Comparison of ENCODE assay signal across 7 mouse cellular contexts in genomic region chr11:56593435-56593834, GRCm38 (mm10).
DNase-seq lines count a peak whose midpoint lies in the region; ATAC-seq and TF ChIP-seq lines count a peak whose summit lies in the region.
"Not testable (repeated sequence)": the region's sequence is repeated elsewhere in the genome, so short reads cannot be mapped to it uniquely, and the experiment has no call there.

No protein-coding gene starts in this region.

- TF ChIP-seq CTCF in heart, postnatal 0 days (IDR thresholded peaks at IDR 0.05; ENCODE audit: low read depth); midbrain, postnatal 0 days (IDR thresholded peaks at IDR 0.05): not testable (repeated sequence)

- TF ChIP-seq EP300 in heart, postnatal 0 days (IDR thresholded peaks at IDR 0.05; ENCODE audit: low read depth) = not testable (repeated sequence)

- WGBS in embryonic facial prominence, embryonic 14.5 days = 75% methylated on average over 3 of the region's 6 CpGs
- WGBS in forebrain, embryonic 15.5 days = 75% methylated on average over 3 of the region's 6 CpGs
- 75% methylated on average over 2 of the region's 6 CpGs for WGBS in heart, postnatal 0 days
- 77% methylated on average over 2 of the region's 6 CpGs for WGBS in kidney, embryonic 16.5 days
- WGBS in limb, embryonic 15.5 days = 84% methylated on average over 3 of the region's 6 CpGs
- WGBS in midbrain, postnatal 0 days = 78% methylated on average over 2 of the region's 6 CpGs
- WGBS in stomach, embryonic 14.5 days = 82% methylated on average over 3 of the region's 6 CpGs

- DNase-seq in embryonic facial prominence, embryonic 14.5 days (ENCODE audit: low spot score); heart, postnatal 0 days (ENCODE audit: low spot score); midbrain, postnatal 0 days (ENCODE audit: low spot score): not testable (repeated sequence)

- H3K27me3 ChIP-seq in embryonic facial prominence, embryonic 14.5 days (replicated peaks; ENCODE audit: control insufficient read depth, insufficient read depth, low read length); forebrain, embryonic 15.5 days; heart, postnatal 0 days (ENCODE audit: control insufficient read depth, insufficient read depth, low read length); kidney, embryonic 16.5 days (ENCODE audit: insufficient read depth, low read length); limb, embryonic 15.5 days; midbrain, postnatal 0 days (ENCODE audit: insufficient read depth, low read length); stomach, embryonic 14.5 days (ENCODE audit: control insufficient read depth, insufficient read depth, low read length): not testable (repeated sequence)

- ATAC-seq in embryonic facial prominence, embryonic 14.5 days (ENCODE audit: low read depth) = peak; percentile 57; the same call in 1 of the 2 replicates
- 0 out of 2 replicates have a peak, but pooled peaks have one; percentile 57 for ATAC-seq in forebrain, embryonic 15.5 days (replicated peaks)
- ATAC-seq in heart, postnatal 0 days (ENCODE audit: insufficient read depth, low read depth) = peak; percentile 36; the same call in 1 of the 2 replicates
- peak; percentile 73; the same call in 1 of the 2 replicates for ATAC-seq in kidney, embryonic 16.5 days (ENCODE audit: low FRiP score, low TSS enrichment)
- ATAC-seq in limb, embryonic 15.5 days (ENCODE audit: insufficient number of reproducible peaks, low FRiP score, low TSS enrichment, low read depth) = peak; percentile 82; the same call in 1 of the 2 replicates
- ATAC-seq in midbrain, postnatal 0 days (ENCODE audit: low FRiP score) = peak; percentile 66; the same call in 1 of the 2 replicates
- ATAC-seq in stomach, embryonic 14.5 days (ENCODE audit: insufficient number of reproducible peaks, insufficient read depth, low FRiP score, low read depth) = peak; percentile 77

- not testable (repeated sequence) for H3K4me2 ChIP-seq in embryonic facial prominence, embryonic 14.5 days (ENCODE audit: low read depth, low read length); forebrain, embryonic 15.5 days (replicated peaks); heart, postnatal 0 days (ENCODE audit: low read depth, low read length); kidney, embryonic 16.5 days (replicated peaks; ENCODE audit: low read depth, low read length); limb, embryonic 15.5 days; midbrain, postnatal 0 days (ENCODE audit: low read depth, low read length, poor library complexity, severe bottlenecking); stomach, embryonic 14.5 days (replicated peaks; ENCODE audit: low read depth, low read length)

- not testable (repeated sequence) for H3K9me3 ChIP-seq in embryonic facial prominence, embryonic 14.5 days (ENCODE audit: control insufficient read depth, low read length); forebrain, embryonic 15.5 days; heart, postnatal 0 days (replicated peaks; ENCODE audit: control insufficient read depth, low read length); kidney, embryonic 16.5 days (ENCODE audit: low read length); limb, embryonic 15.5 days; midbrain, postnatal 0 days (ENCODE audit: low read length); stomach, embryonic 14.5 days (ENCODE audit: control insufficient read depth, low read depth, low read length)

- not testable (repeated sequence) for H3K4me3 ChIP-seq in embryonic facial prominence, embryonic 14.5 days (ENCODE audit: low read depth, low read length); forebrain, embryonic 15.5 days; heart, postnatal 0 days (ENCODE audit: low read depth, low read length); kidney, embryonic 16.5 days (ENCODE audit: low read length); limb, embryonic 15.5 days; midbrain, postnatal 0 days (ENCODE audit: low read depth, low read length); stomach, embryonic 14.5 days (ENCODE audit: low read depth, low read length)

- not testable (repeated sequence) for H3K4me1 ChIP-seq in embryonic facial prominence, embryonic 14.5 days (ENCODE audit: control insufficient read depth, insufficient read depth, low read length); forebrain, embryonic 15.5 days; heart, postnatal 0 days (ENCODE audit: control insufficient read depth, insufficient read depth); kidney, embryonic 16.5 days (ENCODE audit: insufficient read depth, low read length); limb, embryonic 15.5 days; midbrain, postnatal 0 days (ENCODE audit: insufficient read depth, low read length); stomach, embryonic 14.5 days (ENCODE audit: control insufficient read depth, insufficient read depth, low read length)

- H3K27ac ChIP-seq in embryonic facial prominence, embryonic 14.5 days (replicated peaks; ENCODE audit: low read depth, low read length); forebrain, embryonic 15.5 days (replicated peaks); heart, postnatal 0 days (ENCODE audit: low read depth); kidney, embryonic 16.5 days (ENCODE audit: low read length); limb, embryonic 15.5 days; midbrain, postnatal 0 days (ENCODE audit: low read depth, low read length); stomach, embryonic 14.5 days (ENCODE audit: low read length): not testable (repeated sequence)

- not testable (repeated sequence) for H3K36me3 ChIP-seq in embryonic facial prominence, embryonic 14.5 days (ENCODE audit: control insufficient read depth, insufficient read depth, low read length); forebrain, embryonic 15.5 days; heart, postnatal 0 days (replicated peaks; ENCODE audit: control insufficient read depth, insufficient read depth, low read length); kidney, embryonic 16.5 days (ENCODE audit: insufficient read depth, low read length); limb, embryonic 15.5 days; midbrain, postnatal 0 days (ENCODE audit: insufficient read depth, low read length); stomach, embryonic 14.5 days (ENCODE audit: control insufficient read depth, insufficient read depth, low read length)

- not testable (repeated sequence) for H3K9ac ChIP-seq in embryonic facial prominence, embryonic 14.5 days (ENCODE audit: low read depth, low read length); forebrain, embryonic 15.5 days (replicated peaks); heart, postnatal 0 days (replicated peaks; ENCODE audit: low read depth, low read length); kidney, embryonic 16.5 days (replicated peaks; ENCODE audit: low read length); limb, embryonic 15.5 days; midbrain, postnatal 0 days (replicated peaks; ENCODE audit: low read length, poor library complexity, severe bottlenecking); stomach, embryonic 14.5 days (replicated peaks; ENCODE audit: low read depth, low read length)
